Mouse (Mus musculus): ENCODE measurements at regions not wholly inside any gene's neighbourhood (a gene's known extent, or its start where the extent isn't known, plus 50 kb on each side); places are given as distances from the start of the nearest gene placed in this dataset.

- intact Hi-C loops (cut with DNase I), result no loop called here
- DNase-seq (ENCODE audit: low spot score in 2 of 2), result no peak
Observed at GRCm38 (mm10) chr17:72993134-72993533, 75.0 kb downstream of the Lbh start.

- intact Hi-C loops (cut with DNase I), result no loop called here
- no peak for DNase-seq (ENCODE audit: low spot score in 2 of 2)
Observed at GRCm38 (mm10) chr17:72993626-72994025, 75.5 kb downstream of the Lbh start.

- intact Hi-C loops (cut with DNase I), result no loop called here
Observed at GRCm38 (mm10) chr17:72996539-72996938, 78.4 kb downstream of the Lbh start.

GRCm38 (mm10) chr17:72997301-72997921 is 79.3 kb downstream of the Lbh start:
- peak in 1 of 2 experiments; percentile 5 for DNase-seq (ENCODE audit: low spot score in 2 of 2)
- intact Hi-C loops (cut with DNase I), result no loop called here

More at GRCm38 (mm10) chr17:72996539-72996938, 78.4 kb downstream of the Lbh start:
- DNase-seq (ENCODE audit: low spot score in 2 of 2), result no peak

GRCm38 (mm10) chr17:73005100-73005499 is 87.0 kb downstream of the Lbh start:
- DNase-seq (ENCODE audit: low spot score in 2 of 2), result no peak
- intact Hi-C loops (cut with DNase I), result loop anchor here (5.0 kb wide), 2 partner anchors 88 to 113 kb away; partner anchors contain the start of gene Lbh

- peak; percentile 13 to 39 for DNase-seq (ENCODE audit: low spot score in 2 of 2)
- intact Hi-C loops (cut with DNase I), result loop anchor here (5.0 kb wide), 2 partner anchors 92 to 117 kb away; partner anchors contain the start of gene Lbh
Observed at GRCm38 (mm10) chr17:73008901-73009300, 90.8 kb downstream of the Lbh start.

GRCm38 (mm10) chr17:73009962-73010361 is 91.9 kb downstream of the Lbh start:
- no peak for DNase-seq (ENCODE audit: low spot score in 2 of 2)
- intact Hi-C loops (cut with DNase I), result loop anchor here (5.0 kb wide), 2 partner anchors 93 to 118 kb away; partner anchors contain the start of gene Lbh

- DNase-seq (ENCODE audit: low spot score in 2 of 2), result no peak
- intact Hi-C loops (cut with DNase I), result no loop called here
Observed at GRCm38 (mm10) chr17:73012356-73012755, 94.3 kb downstream of the Lbh start.

- intact Hi-C loops (cut with DNase I), result no loop called here
- no peak for DNase-seq (ENCODE audit: low spot score in 2 of 2)
Observed at GRCm38 (mm10) chr17:73012954-73013353, 94.8 kb upstream of the Lclat1 start.

- DNase-seq (ENCODE audit: low spot score in 2 of 2), result no peak
- intact Hi-C loops (cut with DNase I), result no loop called here
Observed at GRCm38 (mm10) chr17:73014090-73014853, 93.5 kb upstream of the Lclat1 start.

- no peak for DNase-seq (ENCODE audit: low spot score in 2 of 2)
- intact Hi-C loops (cut with DNase I), result no loop called here
Observed at GRCm38 (mm10) chr17:73017173-73017572, 90.6 kb upstream of the Lclat1 start.

- DNase-seq (ENCODE audit: low spot score in 2 of 2), result no peak
- intact Hi-C loops (cut with DNase I), result no loop called here
Observed at GRCm38 (mm10) chr17:73022630-73023051, 85.1 kb upstream of the Lclat1 start.

- intact Hi-C loops (cut with DNase I), result no loop called here
- no peak for DNase-seq (ENCODE audit: low spot score in 2 of 2)
Observed at GRCm38 (mm10) chr17:73023362-73024107, 84.2 kb upstream of the Lclat1 start.

- intact Hi-C loops (cut with DNase I), result no loop called here
- DNase-seq (ENCODE audit: low spot score in 2 of 2), result no peak
Observed at GRCm38 (mm10) chr17:73027122-73027521, 80.7 kb upstream of the Lclat1 start.

- intact Hi-C loops (cut with DNase I), result no loop called here
Observed at GRCm38 (mm10) chr17:73031796-73032195, 76.0 kb upstream of the Lclat1 start.

GRCm38 (mm10) chr17:73032326-73032725 is 75.5 kb upstream of the Lclat1 start:
- no peak for DNase-seq (ENCODE audit: low spot score in 2 of 2)
- intact Hi-C loops (cut with DNase I), result no loop called here

More at GRCm38 (mm10) chr17:73031796-73032195, 76.0 kb upstream of the Lclat1 start:
- no peak for DNase-seq (ENCODE audit: low spot score in 2 of 2)

- DNase-seq (ENCODE audit: low spot score in 2 of 2), result no peak
- intact Hi-C loops (cut with DNase I), result no loop called here
Observed at GRCm38 (mm10) chr17:73034420-73034819, 73.4 kb upstream of the Lclat1 start.

- no peak for DNase-seq (ENCODE audit: low spot score in 2 of 2)
- intact Hi-C loops (cut with DNase I), result no loop called here
Observed at GRCm38 (mm10) chr17:73034981-73035481, 72.8 kb upstream of the Lclat1 start.

GRCm38 (mm10) chr17:73036845-73037244 is 70.9 kb upstream of the Lclat1 start:
- DNase-seq (ENCODE audit: low spot score in 2 of 2), result peak in 1 of 2 experiments; percentile 10
- intact Hi-C loops (cut with DNase I), result no loop called here

GRCm38 (mm10) chr17:73038586-73038985 is 69.2 kb upstream of the Lclat1 start:
- intact Hi-C loops (cut with DNase I), result no loop called here
- no peak for DNase-seq (ENCODE audit: low spot score in 2 of 2)
